Mouse (Mus musculus) stomach, postnatal 0 days (tissue): Measurements from ENCODE around the gene Nr1i2. TPM values are rescaled to one million over a fixed set of nuclear protein-coding genes. Genes with fewer than 3 reads are reported as not detected.
"Not testable (repeated sequence)": the region's sequence is repeated elsewhere in the genome, so short reads cannot be mapped to it uniquely, and the experiment has no call there.

Experiments
- ATAC-seq: fragments of 200-750 bp; cut with Nextera tagmentation; 2 replicates; pipeline ENCODE4 v1.8.0; 2017; ENCODE audit not compliant: low FRiP score, low TSS enrichment
- DNase-seq: peaks from one replicate; pipeline ENCODE4 v3.0.0-alpha.2; 2016; ENCODE audit warnings: low spot score
- H3K27ac ChIP-seq: fragments of 300-500 bp; sonication (generic); replicated peaks from 2 replicates; pipeline ENCODE4 v1.5.1; 2014; ENCODE audit warnings: mild to moderate bottlenecking, control low read depth
- H3K27me3 ChIP-seq: fragments of 300-500 bp; sonication (generic); 2 replicates; pipeline ENCODE4 v1.6.1; 2014; ENCODE audit warnings: low read length; ENCODE audit not compliant: control insufficient read depth, insufficient read depth
- H3K36me3 ChIP-seq: fragments of 300-500 bp; sonication (generic); 2 replicates; pipeline ENCODE4 v1.6.1; 2014; ENCODE audit warnings: low read length, mixed read lengths; ENCODE audit not compliant: control insufficient read depth, insufficient read depth
- H3K4me1 ChIP-seq: fragments of 300-500 bp; sonication (generic); replicated peaks from 2 replicates; pipeline ENCODE4 v1.6.1; 2014; ENCODE audit warnings: antibody characterized with exemption; ENCODE audit not compliant: control insufficient read depth, insufficient read depth
- H3K4me2 ChIP-seq: fragments of 300-500 bp; sonication (generic); replicated peaks from 2 replicates; pipeline ENCODE4 v1.6.1; 2014; ENCODE audit warnings: low read depth, mild to moderate bottlenecking, control low read depth, moderate library complexity
- H3K4me3 ChIP-seq: fragments of 300-500 bp; sonication (generic); 2 replicates; pipeline ENCODE4 v1.5.1; 2014; ENCODE audit warnings: low read depth, low read length, control low read depth
- H3K9ac ChIP-seq: fragments of 300-500 bp; sonication (generic); 2 replicates; pipeline ENCODE4 v1.6.1; 2014; ENCODE audit warnings: mild to moderate bottlenecking, low read length, control low read depth, mixed read lengths
- H3K9me3 ChIP-seq: fragments of 300-500 bp; sonication (generic); 2 replicates; pipeline ENCODE4 v1.6.1; 2016; ENCODE audit warnings: low read length; ENCODE audit not compliant: control insufficient read depth
- CTCF ChIP-seq: IDR thresholded peaks from 2 replicates; pipeline ENCODE4 v1.5.1; 2016; ENCODE audit warnings: antibody characterized with exemption, low read depth, mild to moderate bottlenecking, moderate library complexity
- EP300 ChIP-seq: optimal IDR thresholded peaks from 2 replicates; pipeline ENCODE3; 2016; ENCODE audit warnings: antibody characterized with exemption
- WGBS: fragments of 180-500 bp; shearing (Covaris S2); extraction: QIAGEN DNeasy Blood & Tissue Kit; methylation state at CpG from one replicate; pipeline ENCODE4 v1.1.7; 2014; 5-methylcytosine and 5-hydroxymethylcytosine counted together
- polyA plus RNA-seq: library from polyadenylated mRNA; unstranded; fragments of >200 nt; fragmentation: Nextera tagmentation; extraction: Ambion mirVana; gene quantifications from 2 replicates; pipeline ENCODE4 v1.2.1, GENCODE M21; 2015

The Nr1i2 gene
- 10.6 and 13.6 TPM in 2 replicates for polyA plus RNA-seq

DNA sequence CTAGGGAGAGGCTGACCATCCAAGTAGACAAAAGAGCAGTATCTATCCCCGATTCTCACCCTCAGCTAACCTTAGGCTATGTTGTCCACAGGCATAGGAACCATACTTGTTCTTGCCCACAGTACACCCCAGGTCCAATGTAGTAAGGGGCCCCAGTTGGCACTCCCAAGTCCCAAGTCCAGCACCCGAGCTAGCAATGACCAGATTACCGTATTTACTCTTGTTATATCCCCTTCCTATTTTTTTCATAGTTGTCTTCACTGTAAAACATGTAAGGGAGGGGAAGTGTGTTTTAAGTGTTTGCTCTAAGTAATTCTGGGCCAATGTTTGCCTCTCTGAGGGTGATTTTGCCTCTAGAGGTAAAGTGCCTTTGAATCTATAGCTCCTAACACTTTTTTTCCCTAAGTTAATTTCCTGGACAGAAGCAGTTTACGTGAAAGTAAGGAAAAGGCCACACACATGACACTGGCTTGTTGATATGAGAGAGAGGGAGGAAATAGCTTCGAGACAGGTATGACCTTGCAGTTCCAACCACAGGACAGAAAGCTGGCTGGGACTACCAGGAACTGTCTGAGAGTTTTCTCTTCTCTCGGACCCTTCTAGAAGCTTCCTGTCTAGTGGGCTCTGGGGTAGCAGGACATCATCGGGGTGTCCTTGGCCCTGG, at the start of gene Nr1i2:
TSS of gene Nr1i2 (minus strand) at position 140 of the 664 bp plus-strand sequence.
- ATAC-seq (peak; percentile 94), DNase-seq (peak; percentile 79)
- Histone ChIP-seq H3K27me3 (no peaks in the 10 kb centered on the region), H3K36me3 (no peaks in the 10 kb centered on the region), H3K9me3 (no peaks in the 10 kb centered on the region), H3K9ac (peak within 1 kb of the TSS; percentile 56), H3K27ac (peak within 1 kb of the TSS; percentile 88), H3K4me3 (peak within 1 kb of the TSS; percentile 33), H3K4me2 (peak within 1 kb of the TSS; percentile 33), H3K4me1 (no peaks in the 10 kb centered on the region)
- 46% methylated on average over 7 of the region's 7 CpGs for WGBS
- TF ChIP-seq EP300 (no peak), CTCF (no peak)

- H3K9ac ChIP-seq: peak within 1 kb of the TSS; percentile 54
- no peaks in the 10 kb centered on the region for H3K9me3 ChIP-seq
- H3K27me3 ChIP-seq: no peaks in the 10 kb centered on the region
- peak; percentile 91 for DNase-seq
- H3K36me3 ChIP-seq: no peaks in the 10 kb centered on the region
- H3K4me3 ChIP-seq: peak within 1 kb of the TSS; percentile 24; the same call in 1 of the 2 replicates
- no peak within 1 kb of the TSS for H3K27ac ChIP-seq
- TF ChIP-seq EP300 (no peak), CTCF (no peak)
- WGBS: 13% methylated on average over 30 of the region's 30 CpGs
- peak within 1 kb of the TSS; percentile 58 for H3K4me2 ChIP-seq
- H3K4me1 ChIP-seq: 0 out of 2 replicates have a peak, but pooled peaks cover 2% of the 10 kb centered on the region
- ATAC-seq: peak; percentile 87
Observed at GRCm38 (mm10) chr16:38341396-38342324, 47.0 kb upstream of the Nr1i2 start, which contains the start of gene Maats1. TSS of gene Maats1 (minus strand) at chr16:38342143.

- not testable (repeated sequence) for H3K27ac ChIP-seq, H3K4me3 ChIP-seq, H3K36me3 ChIP-seq, DNase-seq, H3K9me3 ChIP-seq, H3K27me3 ChIP-seq, H3K4me2 ChIP-seq, ATAC-seq, H3K9ac ChIP-seq, H3K4me1 ChIP-seq
- peak; percentile 21; the same call in 1 of the 2 replicates for TF ChIP-seq CTCF
- WGBS: 90% methylated on average over 4 of the region's 4 CpGs
Observed at GRCm38 (mm10) chr16:38338077-38338476, 43.5 kb upstream of the Nr1i2 start.

GRCm38 (mm10) chr16:38334431-38334830, 39.8 kb upstream of the Nr1i2 start:
- Histone ChIP-seq H3K4me3 (no peak overlapping the region), H3K9me3 (no peaks in the 10 kb centered on the region), H3K27ac (no peak overlapping the region), H3K4me1 (no peaks in the 10 kb centered on the region), H3K36me3 (no peaks in the 10 kb centered on the region), H3K27me3 (no peaks in the 10 kb centered on the region), H3K4me2 (no peak overlapping the region), H3K9ac (no peak overlapping the region)
- DNase-seq (no peak), ATAC-seq (no peak)
- WGBS: 37% methylated on average over 6 of the region's 6 CpGs
- TF ChIP-seq EP300 (no peak), CTCF (no peak)

DNA sequence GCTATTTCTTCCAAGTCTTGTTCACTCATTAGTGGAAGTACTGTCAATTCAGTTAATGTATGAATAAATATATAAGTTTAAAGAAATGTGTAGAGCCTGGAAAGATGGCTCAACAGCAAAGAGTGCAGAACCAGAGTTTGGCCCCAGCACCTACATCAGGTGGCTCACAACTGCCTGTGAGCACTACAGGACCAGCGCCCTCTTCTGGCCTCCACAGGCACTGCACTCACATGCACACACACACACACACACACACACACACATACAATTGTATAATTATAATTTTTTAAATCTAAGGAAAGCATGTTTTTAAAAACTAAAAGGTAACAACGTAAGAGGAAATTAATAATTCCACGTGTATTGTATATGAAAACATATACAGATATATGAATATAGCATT, 34.7 kb upstream of the Nr1i2 start:
- ATAC-seq (no peak), DNase-seq (no peak)
- Histone ChIP-seq H3K36me3 (no peaks in the 10 kb centered on the region), H3K9me3 (no peaks in the 10 kb centered on the region), H3K27ac (no peak overlapping the region), H3K27me3 (no peaks in the 10 kb centered on the region), H3K4me1 (no peaks in the 10 kb centered on the region), H3K4me2 (no peak overlapping the region), H3K9ac (no peak overlapping the region), H3K4me3 (no peak overlapping the region)
- WGBS: 89% methylated on average over 3 of the region's 3 CpGs
- TF ChIP-seq EP300: no peak
- TF ChIP-seq CTCF: no peak
